Mouse (Mus musculus): Measurements from ENCODE around the gene Dock7. TPM values are rescaled to one million over a fixed set of nuclear protein-coding genes. Genes with fewer than 3 reads are reported as not detected.

Gene Dock7
- polyA plus RNA-seq (2015; fragmentation: Nextera tagmentation; extraction: Ambion mirVana) = 40.4 and 45.9 TPM in 2 replicates

DNA sequence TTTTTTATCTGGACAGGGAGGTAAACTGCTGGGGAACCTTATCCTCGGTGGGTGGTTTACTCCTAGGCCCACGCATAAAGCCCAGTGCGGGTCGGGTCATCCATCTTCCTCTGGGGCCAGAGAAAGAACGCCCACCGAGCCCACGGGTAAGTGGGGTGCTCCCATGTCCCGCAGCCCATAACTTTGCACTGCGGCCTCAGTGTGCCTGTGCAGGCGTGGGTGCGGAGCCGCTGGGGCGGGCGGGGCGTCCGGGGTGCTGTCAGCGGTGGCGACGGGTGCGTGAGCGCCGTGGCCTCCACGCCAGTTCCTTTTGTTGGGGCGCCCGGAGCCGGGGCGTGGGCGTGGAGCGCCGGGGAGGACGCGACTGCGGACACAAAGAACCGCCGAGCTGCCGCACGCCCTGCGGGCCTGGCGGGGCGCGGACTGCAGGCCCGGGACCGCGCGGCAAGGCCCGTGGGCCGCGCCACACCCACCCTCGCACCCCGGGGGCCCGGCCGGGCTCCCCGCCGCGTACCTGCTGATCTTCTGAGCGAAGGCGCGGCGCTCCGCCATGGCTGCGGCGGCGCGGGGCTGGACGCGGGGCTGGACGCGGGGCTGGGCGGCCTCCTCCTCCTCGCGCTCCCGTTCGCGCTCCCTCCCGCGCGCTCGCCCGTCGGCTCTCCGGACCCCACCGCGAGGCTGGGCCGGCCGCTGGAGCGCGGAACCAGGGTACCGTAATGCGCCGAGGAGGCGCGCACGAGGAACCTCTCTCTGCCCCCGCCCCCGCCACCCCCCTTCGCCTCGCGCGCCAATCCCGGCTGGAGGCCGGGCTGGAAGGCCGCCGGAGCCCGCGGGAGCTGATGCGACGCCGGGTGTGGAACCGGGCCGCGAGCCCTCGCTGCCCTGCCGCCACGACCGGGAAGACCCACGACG lies at the start of gene Dock7:
Gene Dock7 (minus strand): TSS at position 705 of the 912 bp plus-strand sequence.
- H3K4me1 ChIP-seq = peaks cover 23% of the 10 kb centered on the region
- H3K36me3 ChIP-seq = no peaks in the 10 kb centered on the region
- ATAC-seq (ENCODE audit: insufficient number of reproducible peaks, low FRiP score, low TSS enrichment, low read depth) = peak; percentile 93
- peak within 1 kb of the TSS; percentile 78 for H3K4me2 ChIP-seq
- H3K9me3 ChIP-seq = no peaks in the 10 kb centered on the region
- peak within 1 kb of the TSS; percentile 96 for H3K9ac ChIP-seq
- WGBS = under 1% methylated on average over 96 of the region's 117 CpGs
- peak within 1 kb of the TSS; percentile 85 for H3K27ac ChIP-seq
- peak within 1 kb of the TSS; percentile 95 for H3K4me3 ChIP-seq
- H3K27me3 ChIP-seq = no peaks in the 10 kb centered on the region

DNA sequence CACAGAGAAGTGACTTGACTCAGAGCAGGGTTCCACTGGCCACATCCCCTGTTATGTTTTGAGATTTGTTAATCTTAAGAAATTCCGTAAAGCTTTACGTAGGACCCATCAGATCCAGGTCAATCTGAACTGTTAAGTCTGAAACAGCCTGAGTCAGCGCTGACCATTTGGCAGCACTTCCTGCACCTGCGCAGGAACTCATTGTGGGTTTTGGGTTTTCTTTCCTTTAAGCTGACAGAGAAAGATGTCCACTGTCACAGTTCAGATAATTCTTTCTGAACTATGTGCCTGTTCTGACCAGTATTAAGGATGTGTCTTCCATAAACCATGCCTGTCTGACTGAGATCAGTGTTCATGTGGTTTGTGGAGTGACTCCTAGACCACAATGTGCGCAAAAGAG lies 48.2 kb upstream of the Dock7 start:
- no peak overlapping the region for H3K27ac ChIP-seq
- no peaks in the 10 kb centered on the region for H3K27me3 ChIP-seq
- H3K36me3 ChIP-seq = no peaks in the 10 kb centered on the region
- ATAC-seq (ENCODE audit: insufficient number of reproducible peaks, low FRiP score, low TSS enrichment, low read depth) = no peak
- H3K9ac ChIP-seq = no peak overlapping the region
- H3K4me1 ChIP-seq = no peaks in the 10 kb centered on the region
- no peak overlapping the region for H3K4me3 ChIP-seq
- 92% methylated on average over 5 of the region's 5 CpGs for WGBS
- H3K9me3 ChIP-seq = no peaks in the 10 kb centered on the region
- H3K4me2 ChIP-seq = no peak overlapping the region

GRCm38 (mm10) chr4:99163547-99163946 lies 42.8 kb upstream of the Dock7 start:
- WGBS = 30% methylated on average over 4 of the region's 4 CpGs
- no peak for ATAC-seq (ENCODE audit: insufficient number of reproducible peaks, low FRiP score, low TSS enrichment, low read depth)
- Histone ChIP-seq H3K4me1 (peaks cover 13% of the 10 kb centered on the region), H3K36me3 (no peaks in the 10 kb centered on the region), H3K4me2 (no peak overlapping the region), H3K27ac (no peak overlapping the region), H3K9ac (no peak overlapping the region), H3K4me3 (no peak overlapping the region), H3K27me3 (no peaks in the 10 kb centered on the region), H3K9me3 (no peaks in the 10 kb centered on the region)

DNA sequence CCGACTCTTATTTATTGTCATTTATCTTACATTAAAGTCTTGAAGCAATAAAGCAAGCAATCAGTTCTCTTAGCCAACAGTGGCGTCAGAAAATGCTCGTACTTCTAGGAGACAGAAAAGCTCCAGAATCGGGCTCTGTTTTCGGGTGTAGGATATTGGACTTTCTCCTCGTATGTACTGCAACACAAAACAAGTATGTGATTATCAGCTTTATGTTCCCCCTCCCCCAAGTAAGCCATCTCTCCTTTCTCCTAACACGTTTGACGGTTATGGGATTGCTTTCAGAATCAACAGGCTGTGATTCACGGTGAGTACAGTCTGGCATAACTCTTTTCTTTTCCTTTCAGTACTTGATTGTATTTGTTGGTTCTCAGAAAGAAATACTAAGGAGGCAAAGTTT lies 42.3 kb upstream of the Dock7 start:
- WGBS = 33% methylated on average over 9 of the region's 9 CpGs
- no peak for ATAC-seq (ENCODE audit: insufficient number of reproducible peaks, low FRiP score, low TSS enrichment, low read depth)
- H3K27me3 ChIP-seq = no peaks in the 10 kb centered on the region
- H3K4me2 ChIP-seq = no peak overlapping the region
- H3K27ac ChIP-seq = no peak overlapping the region
- no peak overlapping the region for H3K4me3 ChIP-seq
- no peaks in the 10 kb centered on the region for H3K9me3 ChIP-seq
- H3K9ac ChIP-seq = no peak overlapping the region
- no peaks in the 10 kb centered on the region for H3K36me3 ChIP-seq
- peaks cover 13% of the 10 kb centered on the region for H3K4me1 ChIP-seq

DNA sequence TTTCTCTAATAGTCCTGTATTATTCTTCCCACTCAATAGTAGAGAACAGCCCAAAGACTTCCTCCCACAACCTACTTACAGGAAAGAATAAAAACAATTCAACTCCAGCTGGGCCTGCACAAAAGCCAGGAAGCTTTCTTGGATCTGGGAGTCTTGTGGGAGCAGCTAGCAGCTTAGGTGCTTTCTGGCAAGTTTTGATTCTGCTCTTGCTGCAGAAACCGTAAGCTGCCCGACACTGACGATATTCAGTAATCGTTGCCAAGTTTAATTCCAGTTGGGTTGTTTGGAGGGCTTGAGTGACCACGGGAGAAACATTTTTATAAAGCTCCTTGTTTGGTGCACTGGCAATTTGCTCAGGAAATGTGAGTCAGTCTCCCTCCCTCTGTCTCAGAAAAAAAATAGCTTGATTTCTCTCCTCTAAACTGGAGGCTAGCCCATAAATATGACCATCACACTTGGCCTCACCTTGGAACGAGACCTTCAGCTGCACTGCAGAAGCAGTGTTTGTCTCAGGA lies 40.8 kb upstream of the Dock7 start:
- Histone ChIP-seq H3K9ac (no peak overlapping the region), H3K27me3 (no peaks in the 10 kb centered on the region), H3K4me1 (peaks cover 13% of the 10 kb centered on the region), H3K4me3 (no peak overlapping the region), H3K36me3 (no peaks in the 10 kb centered on the region), H3K4me2 (no peak overlapping the region), H3K27ac (peak overlapping the region; percentile 57; the same call in 1 of the 2 replicates), H3K9me3 (no peaks in the 10 kb centered on the region)
- ATAC-seq (ENCODE audit: insufficient number of reproducible peaks, low FRiP score, low TSS enrichment, low read depth) = peak; percentile 52; the same call in 1 of the 2 replicates
- 15% methylated on average over 6 of the region's 6 CpGs for WGBS

GRCm38 (mm10) chr4:99160899-99161298 lies 40.2 kb upstream of the Dock7 start:
- Histone ChIP-seq H3K4me3 (no peak overlapping the region), H3K9me3 (no peaks in the 10 kb centered on the region), H3K9ac (no peak overlapping the region), H3K27ac (no peak overlapping the region), H3K4me2 (no peak overlapping the region), H3K27me3 (no peaks in the 10 kb centered on the region), H3K4me1 (peaks cover 13% of the 10 kb centered on the region), H3K36me3 (no peaks in the 10 kb centered on the region)
- ATAC-seq (ENCODE audit: insufficient number of reproducible peaks, low FRiP score, low TSS enrichment, low read depth) = no peak
- 44% methylated on average over 5 of the region's 5 CpGs for WGBS

DNA sequence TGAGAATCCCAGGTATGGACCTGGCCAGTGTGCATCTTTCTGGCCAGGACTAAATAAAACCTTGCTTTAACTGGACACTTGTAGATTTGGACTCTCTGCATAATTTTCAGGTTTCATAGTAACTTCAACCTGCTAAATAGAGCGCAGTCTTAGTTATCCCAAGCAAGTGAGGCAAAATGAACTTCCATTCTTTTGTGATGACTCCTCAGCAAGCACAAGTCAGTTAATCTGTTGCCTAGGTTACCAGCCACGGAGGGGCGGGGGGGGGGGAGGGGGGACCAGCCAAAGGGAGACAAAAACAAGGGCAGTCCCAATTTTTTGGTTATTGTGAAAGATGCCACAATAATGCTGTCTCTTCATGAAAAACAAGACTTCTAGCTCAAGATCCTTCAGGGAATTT lies 39.7 kb upstream of the Dock7 start:
- Histone ChIP-seq H3K4me3 (no peak overlapping the region), H3K9ac (no peak overlapping the region), H3K4me2 (no peak overlapping the region), H3K9me3 (no peaks in the 10 kb centered on the region), H3K27me3 (no peaks in the 10 kb centered on the region), H3K4me1 (peaks cover 13% of the 10 kb centered on the region), H3K27ac (no peak overlapping the region), H3K36me3 (no peaks in the 10 kb centered on the region)
- 23% methylated on average over 3 of the region's 3 CpGs for WGBS
- no peak for ATAC-seq (ENCODE audit: insufficient number of reproducible peaks, low FRiP score, low TSS enrichment, low read depth)

- no peak overlapping the region for H3K4me3 ChIP-seq
- H3K9ac ChIP-seq = no peak overlapping the region
- 83% methylated on average over 5 of the region's 5 CpGs for WGBS
- no peak for ATAC-seq (ENCODE audit: insufficient number of reproducible peaks, low FRiP score, low TSS enrichment, low read depth)
- no peaks in the 10 kb centered on the region for H3K9me3 ChIP-seq
- peaks cover 13% of the 10 kb centered on the region for H3K4me1 ChIP-seq
- H3K27me3 ChIP-seq = no peaks in the 10 kb centered on the region
- H3K36me3 ChIP-seq = no peaks in the 10 kb centered on the region
- H3K27ac ChIP-seq = no peak overlapping the region
- H3K4me2 ChIP-seq = no peak overlapping the region
Observed at GRCm38 (mm10) chr4:99158495-99158894, 37.8 kb upstream of the Dock7 start.

GRCm38 (mm10) chr4:99156641-99157307 lies 36.1 kb upstream of the Dock7 start:
- WGBS = 65% methylated on average over 11 of the region's 11 CpGs
- Histone ChIP-seq H3K4me2 (no peak overlapping the region), H3K4me3 (no peak overlapping the region), H3K27ac (no peak overlapping the region), H3K27me3 (no peaks in the 10 kb centered on the region), H3K9me3 (no peaks in the 10 kb centered on the region), H3K36me3 (no peaks in the 10 kb centered on the region), H3K9ac (no peak overlapping the region), H3K4me1 (peaks cover 13% of the 10 kb centered on the region)
- ATAC-seq (ENCODE audit: insufficient number of reproducible peaks, low FRiP score, low TSS enrichment, low read depth) = no peak

DNA sequence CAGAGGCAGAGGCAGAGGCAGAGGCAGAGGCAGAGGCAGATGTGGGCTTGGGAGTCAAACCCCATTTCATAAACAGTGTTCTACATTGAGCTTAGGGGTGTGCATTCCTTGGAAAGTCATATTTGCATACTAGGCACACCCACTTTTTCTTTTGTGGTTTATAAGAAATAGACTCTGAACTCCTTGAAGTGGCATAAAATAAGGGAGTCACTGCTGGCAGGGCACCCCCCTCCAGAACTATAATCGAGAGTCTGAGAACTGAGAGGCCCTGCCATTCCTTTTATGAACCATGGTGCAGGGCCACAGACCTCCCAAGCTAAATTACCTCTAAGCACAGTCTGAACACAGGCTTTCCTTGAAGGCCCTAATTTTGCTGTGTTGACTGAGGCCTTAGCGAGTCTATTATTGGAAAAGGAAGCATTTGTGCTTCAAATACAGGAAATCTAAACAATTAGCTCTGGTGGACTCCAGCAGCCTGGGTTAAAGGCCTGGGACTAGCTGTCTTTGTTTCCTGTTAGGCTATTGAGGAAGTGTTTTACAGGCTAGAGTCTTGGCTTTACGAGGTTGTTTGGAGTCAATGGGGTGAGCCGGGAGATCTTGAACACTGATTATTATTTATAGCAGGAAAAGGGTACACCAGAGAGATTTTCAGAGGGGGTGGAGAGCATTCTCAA lies 31.3 kb upstream of the Dock7 start:
- H3K4me3 ChIP-seq = no peak overlapping the region
- peaks cover 4% of the 10 kb centered on the region for H3K4me1 ChIP-seq
- no peaks in the 10 kb centered on the region for H3K27me3 ChIP-seq
- no peak overlapping the region for H3K9ac ChIP-seq
- WGBS = 20% methylated on average over 4 of the region's 4 CpGs
- 0 out of 2 replicates have a peak overlapping the region, but pooled peaks have one; percentile 38 for H3K27ac ChIP-seq
- H3K36me3 ChIP-seq = no peaks in the 10 kb centered on the region
- no peaks in the 10 kb centered on the region for H3K9me3 ChIP-seq
- no peak for ATAC-seq (ENCODE audit: insufficient number of reproducible peaks, low FRiP score, low TSS enrichment, low read depth)
- H3K4me2 ChIP-seq = no peak overlapping the region

DNA sequence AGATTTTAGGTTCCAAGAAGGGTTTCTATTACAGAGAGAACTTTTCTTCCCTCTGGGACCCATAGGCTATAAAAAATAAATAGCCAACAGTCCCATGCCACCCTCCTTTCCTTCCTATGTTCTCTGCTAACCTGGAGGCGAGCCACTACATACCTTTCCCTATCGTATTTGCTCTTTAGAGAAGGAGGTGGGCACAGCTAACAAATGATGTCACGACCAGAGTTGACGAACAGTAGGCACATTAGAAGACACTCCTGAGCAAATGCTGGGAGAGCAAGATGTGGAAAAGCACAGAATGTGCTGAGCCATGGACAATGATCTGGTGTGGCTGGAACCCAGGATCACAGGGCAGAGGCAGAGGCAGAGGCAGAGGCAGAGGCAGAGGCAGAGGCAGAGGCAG lies 30.7 kb upstream of the Dock7 start:
- 67% methylated on average over 4 of the region's 4 CpGs for WGBS
- no peak overlapping the region for H3K27ac ChIP-seq
- H3K4me1 ChIP-seq = peaks cover 4% of the 10 kb centered on the region
- no peak overlapping the region for H3K9ac ChIP-seq
- H3K9me3 ChIP-seq = no peaks in the 10 kb centered on the region
- H3K4me2 ChIP-seq = no peak overlapping the region
- no peaks in the 10 kb centered on the region for H3K27me3 ChIP-seq
- no peaks in the 10 kb centered on the region for H3K36me3 ChIP-seq
- no peak overlapping the region for H3K4me3 ChIP-seq
- no peak for ATAC-seq (ENCODE audit: insufficient number of reproducible peaks, low FRiP score, low TSS enrichment, low read depth)

All from limb, embryonic 15.5 days (tissue).